Mouse (Mus musculus) Muller cell, postnatal 12 days (primary cell): Measurements from ENCODE around the gene Acap3.

Experiments used
- DNase-seq: peaks from one replicate; pipeline ENCODE4 v3.0.0-alpha.2; 2015; ENCODE audit errors: inconsistent ontology term

Acap3 gene

DNA sequence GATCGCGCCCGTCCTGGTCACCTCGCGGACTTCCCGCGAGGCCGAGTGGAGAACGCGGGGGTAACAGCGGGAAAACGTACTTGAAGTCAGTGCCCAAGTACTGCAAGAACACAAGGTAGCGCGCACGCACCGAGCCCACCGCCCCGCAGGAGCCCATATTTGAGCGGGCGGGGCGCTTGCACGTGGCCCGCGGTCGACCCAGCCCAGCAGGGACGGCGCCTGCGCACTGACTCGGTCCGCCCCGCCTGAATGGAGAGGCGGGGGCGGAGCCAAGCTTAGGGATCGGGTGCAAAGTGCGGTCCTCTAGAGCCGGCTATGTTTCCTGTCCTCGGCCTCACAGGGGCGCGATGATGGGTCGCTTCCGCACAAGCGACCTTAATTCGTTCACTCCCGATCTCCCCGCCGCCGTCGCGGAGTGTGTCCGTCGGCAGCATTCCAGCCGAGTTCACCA is at the start of gene Acap3, which contains the start of gene Pusl1:
Acap3 (plus strand) TSS at position 272 of the 451 bp plus-strand sequence.
Pusl1 (minus strand) TSS at position 231 of the 451 bp plus-strand sequence.
- peak; percentile 98 for DNase-seq

DNA sequence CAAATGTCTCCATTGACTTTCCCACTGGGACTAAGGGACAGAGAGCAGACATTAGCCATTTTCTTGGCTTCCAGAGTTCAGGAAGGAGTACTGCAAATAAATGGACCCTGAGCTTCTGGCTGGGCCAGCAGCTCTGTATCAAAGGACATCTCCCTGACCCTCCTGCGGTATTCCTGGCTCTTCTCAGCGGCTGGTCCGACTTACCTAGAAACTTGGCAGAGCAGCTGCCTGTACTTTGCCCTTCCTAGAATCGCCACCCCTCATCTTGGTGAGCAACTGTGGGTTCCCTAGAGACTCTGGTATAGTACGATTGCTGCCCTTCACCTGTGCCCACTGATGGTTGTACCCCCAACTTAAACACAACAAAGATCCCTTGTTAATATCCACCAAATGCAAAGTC is 48.4 kb upstream of the Acap3 start:
- DNase-seq, result no peak

- DNase-seq, result peak; percentile 95
These were observed 44.6 kb upstream of the Acap3 start, which contains the start of gene Dvl1 for GRCm38 (mm10) chr4:155846871-155847578. TSS of gene Dvl1 (plus strand) at chr4:155847402.

- peak; percentile 57 for DNase-seq
These were observed 43.9 kb upstream of the Acap3 start for GRCm38 (mm10) chr4:155847591-155848352.

- no peak for DNase-seq
These were observed 43.1 kb upstream of the Acap3 start for GRCm38 (mm10) chr4:155848434-155849095.

DNA sequence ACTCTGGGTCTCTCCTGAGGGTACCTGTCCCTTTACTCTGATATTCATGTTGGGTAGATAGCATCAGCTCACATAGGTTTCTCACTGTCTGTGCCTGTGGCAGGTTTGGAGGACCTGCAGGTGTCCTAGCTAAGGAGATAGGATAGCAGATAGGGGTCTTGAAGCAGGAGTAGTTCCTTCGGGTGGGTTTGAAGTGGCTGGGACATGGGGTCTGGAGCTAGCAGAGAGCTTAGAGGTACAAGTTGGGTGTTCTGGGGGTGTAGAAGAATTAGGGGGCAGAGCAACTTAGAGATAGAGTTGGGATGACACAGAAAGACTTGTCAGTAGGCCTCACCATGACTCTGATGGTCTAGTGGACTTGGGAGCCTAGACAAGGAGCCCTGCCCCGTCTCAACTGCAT is 42.2 kb upstream of the Acap3 start:
- DNase-seq, result no peak

DNA sequence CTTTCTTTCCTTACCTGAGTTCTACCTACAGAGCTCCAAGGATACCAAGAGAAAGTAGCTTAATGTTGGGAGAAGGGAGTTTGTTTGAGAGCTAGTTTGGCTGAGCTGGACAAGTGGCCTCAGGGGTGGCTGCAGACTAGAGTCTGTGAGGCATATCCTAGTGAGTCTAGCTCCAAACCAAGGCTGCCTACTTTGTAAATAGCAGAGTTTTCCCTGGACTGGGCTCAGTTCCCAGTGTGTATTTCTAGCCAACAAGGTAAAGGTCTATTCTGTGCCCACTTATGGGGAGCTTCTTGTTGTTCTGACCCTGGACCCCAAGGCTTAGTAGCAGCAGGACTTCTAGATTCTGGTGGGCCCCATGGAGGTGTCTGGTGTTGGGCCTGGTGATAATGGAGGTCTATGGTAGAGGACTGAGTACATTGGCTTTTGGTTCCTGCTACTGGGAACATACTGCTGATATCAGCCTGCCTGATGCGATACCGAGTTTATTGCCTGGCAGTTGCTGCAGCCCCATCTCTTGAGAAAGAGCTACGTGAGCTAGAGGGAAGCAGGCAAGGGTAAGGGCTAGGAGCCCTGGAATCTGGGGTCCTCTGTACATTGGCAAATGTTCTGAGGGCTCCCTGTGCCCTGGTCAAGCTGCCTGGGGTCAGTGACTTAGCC is 41.7 kb upstream of the Acap3 start:
- no peak for DNase-seq

DNA sequence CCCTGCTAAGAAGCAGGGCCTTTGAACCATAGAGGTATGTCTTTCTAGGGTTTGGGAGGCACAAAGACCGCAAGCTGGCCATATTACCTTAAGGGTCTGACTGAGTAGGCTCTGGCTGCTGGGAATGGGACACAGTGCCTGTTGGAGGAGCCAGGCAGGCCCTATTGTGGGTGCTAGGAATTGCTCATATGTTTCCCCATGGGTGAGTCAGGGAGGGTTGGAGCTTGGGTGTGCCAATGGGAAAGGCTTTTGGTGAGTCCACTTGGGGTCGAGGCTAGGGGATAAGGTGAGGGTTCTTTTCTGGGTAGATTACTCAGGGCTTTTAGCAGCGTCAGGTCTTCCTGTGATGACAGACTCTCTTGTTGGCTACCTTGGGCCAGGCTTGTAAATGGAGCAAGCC is 40.3 kb upstream of the Acap3 start:
- no peak for DNase-seq

GRCm38 (mm10) chr4:155851951-155852411 is 39.6 kb upstream of the Acap3 start:
- DNase-seq, result peak; percentile 55

GRCm38 (mm10) chr4:155853421-155853820 is 38.2 kb upstream of the Acap3 start:
- no peak for DNase-seq

GRCm38 (mm10) chr4:155854991-155855390 is 36.6 kb upstream of the Acap3 start:
- no peak for DNase-seq

GRCm38 (mm10) chr4:155856071-155856470 is 35.6 kb upstream of the Acap3 start:
- DNase-seq, result no peak

GRCm38 (mm10) chr4:155856881-155857280 is 34.7 kb upstream of the Acap3 start:
- no peak for DNase-seq

GRCm38 (mm10) chr4:155859318-155859717 is 32.3 kb upstream of the Acap3 start:
- peak; percentile 78 for DNase-seq

DNA sequence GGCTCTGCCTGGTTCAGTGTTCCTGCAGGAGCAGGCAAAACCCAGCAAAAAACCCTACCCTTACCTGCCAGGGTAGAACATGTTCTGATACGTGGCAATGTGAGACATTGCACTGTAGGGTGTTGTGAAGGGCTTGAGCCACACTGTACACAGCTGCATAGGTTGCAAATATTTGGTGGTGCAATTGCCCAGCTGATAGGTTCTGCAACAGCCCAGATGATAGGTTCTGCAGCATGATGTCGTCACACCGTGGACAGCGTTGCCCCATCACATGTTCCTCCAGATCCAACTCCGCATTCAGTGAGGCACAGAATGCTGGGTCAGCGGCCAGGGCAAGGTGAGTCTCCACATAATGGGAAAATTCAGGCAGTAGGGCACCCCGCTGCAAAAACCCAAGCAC is 29.8 kb upstream of the Acap3 start:
- DNase-seq, result no peak

DNA sequence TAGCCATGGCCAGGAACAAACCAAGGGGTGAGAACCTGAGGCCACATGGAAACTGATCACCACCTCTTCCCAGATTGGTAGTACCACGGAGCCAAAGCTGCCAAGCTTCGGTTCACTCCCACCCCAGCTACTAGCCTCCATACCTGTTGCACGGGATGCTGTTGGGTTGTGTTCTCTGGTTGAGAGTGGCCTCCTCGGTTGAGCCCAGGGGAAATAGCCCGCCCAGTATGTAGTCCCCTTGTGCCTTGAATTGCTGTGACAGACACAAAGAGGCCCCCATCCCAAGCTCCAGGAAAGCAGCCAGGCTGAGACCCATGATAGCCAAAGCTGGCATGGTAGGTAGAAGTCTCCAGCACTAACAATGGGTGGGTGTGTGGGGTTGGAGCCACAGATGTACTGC is 28.6 kb upstream of the Acap3 start, which contains the start of gene Tas1r3:
Tas1r3 (minus strand) TSS at position 362 of the 400 bp plus-strand sequence.
- DNase-seq, result no peak

DNA sequence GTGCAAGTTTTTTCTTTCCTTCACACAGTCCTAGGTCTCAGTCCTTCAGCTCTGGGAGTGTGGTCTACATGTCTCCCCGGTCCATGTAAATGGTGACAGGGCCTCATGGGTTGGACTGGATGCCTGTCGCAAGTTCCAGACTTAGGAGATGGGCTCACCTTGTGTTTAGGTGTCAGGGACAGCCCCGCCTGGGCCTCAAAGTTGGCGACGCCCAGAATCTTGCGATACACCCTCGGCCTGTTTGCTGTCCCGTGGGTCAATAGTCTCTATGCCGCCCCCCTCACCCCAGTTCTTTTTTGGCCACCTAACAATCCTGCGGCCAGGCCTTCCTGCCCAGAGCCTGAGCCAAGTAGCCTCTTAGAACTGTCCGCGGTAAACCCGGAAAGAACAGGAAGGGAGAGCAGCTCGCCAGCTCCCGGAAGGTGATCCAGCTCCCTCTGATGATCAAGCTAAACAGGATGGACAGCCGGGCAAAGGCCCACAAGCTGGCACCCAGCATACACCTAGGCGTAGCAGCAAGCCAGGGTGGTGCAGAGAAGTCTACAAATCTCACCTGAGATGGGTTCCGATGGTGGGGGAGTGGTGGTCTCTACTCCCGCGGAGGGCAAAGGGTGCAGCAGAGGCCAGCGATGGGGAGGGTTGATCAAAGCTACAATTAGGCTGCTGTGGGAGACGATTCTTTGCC is 22.9 kb upstream of the Acap3 start:
- DNase-seq, result peak; percentile 29

- DNase-seq, result peak; percentile 97
These were observed 22.1 kb upstream of the Acap3 start, which contains the start of the genes Cptp and Ints11 for GRCm38 (mm10) chr4:155869317-155870033. TSS of gene Cptp (minus strand) at chr4:155869440. TSS of gene Ints11 (plus strand) at chr4:155869546.

DNA sequence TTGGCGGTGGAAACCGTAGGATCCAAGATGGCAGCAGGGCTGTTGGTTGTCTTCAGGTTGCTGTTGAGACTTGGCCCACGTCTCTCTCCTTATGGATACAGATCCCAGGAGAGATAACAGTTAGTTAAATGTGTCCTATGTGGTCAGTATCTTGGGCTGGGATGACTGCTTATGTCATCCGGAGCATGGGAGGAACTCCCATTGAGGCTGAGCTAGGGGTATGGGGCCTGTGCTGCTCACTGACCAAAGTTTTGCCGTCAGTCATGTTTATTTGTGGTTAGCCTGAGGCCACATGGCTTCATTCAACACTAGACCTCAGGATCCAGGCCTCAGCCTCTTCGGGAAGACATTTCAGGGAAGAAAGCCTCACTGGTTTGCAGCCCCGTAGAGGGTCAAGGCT is 20.2 kb upstream of the Acap3 start:
- no peak for DNase-seq

- DNase-seq, result no peak
These were observed 8.0 kb upstream of the Acap3 start for GRCm38 (mm10) chr4:155883587-155883986.
